14 mouse cellular contexts compared by ENCODE assay signal in the genomic region with DNA sequence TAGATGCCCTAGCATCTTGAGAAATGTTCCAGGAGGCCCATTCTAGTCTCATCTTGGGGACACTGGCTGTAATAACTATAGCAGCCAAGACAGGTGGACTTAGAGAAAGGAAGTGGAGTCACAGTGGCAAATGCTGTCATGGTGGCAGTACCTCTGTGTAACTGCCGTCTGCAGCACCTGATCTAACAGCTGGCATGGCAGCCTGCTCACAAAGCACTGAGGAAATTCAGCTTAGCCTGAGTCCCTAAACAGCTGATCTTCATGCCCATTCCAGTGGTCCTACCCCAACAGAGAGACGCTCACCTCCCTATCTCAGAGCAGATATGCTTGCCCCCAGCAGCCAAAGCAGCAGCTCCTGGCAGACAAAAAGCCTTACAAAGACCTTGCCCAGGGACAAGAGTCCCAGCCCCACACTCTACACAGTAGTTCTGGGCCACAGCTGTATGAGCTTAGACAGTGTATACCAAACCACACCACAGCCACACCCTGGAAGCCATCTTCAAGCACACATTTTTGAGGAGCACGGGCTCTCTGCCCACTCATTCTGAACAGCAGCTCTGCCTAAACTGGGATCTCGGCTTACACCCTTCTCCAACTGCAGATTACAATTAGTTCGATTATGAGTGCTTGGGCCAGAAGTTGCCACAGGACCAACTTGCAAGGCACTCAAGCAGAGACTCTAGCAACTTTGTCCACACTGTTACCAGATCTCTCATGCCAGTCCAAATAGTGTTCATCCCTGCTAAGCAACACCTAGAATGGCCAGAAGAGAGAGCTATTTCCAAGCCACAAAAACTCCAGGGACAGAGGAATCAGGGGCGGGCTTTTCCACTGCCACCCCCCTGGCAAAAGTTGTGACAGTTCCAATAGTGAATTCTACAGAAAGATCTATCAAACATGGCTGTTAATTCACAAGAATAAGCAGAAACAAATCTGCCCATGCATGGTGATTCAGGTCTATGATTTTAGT. TPM values are rescaled to one million over a fixed set of nuclear protein-coding genes. Genes with fewer than 3 reads are reported as not detected.
DNase-seq lines count a peak whose midpoint lies in the region; ATAC-seq and TF ChIP-seq lines count a peak whose summit lies in the region.
"Had no signal": no experiment of that assay in that cellular context is flagged by ENCODE, and none has a peak within 500 bp of the region (broad histone marks: within the 10 kb centered on the region; RNA-seq: fewer than 3 reads in every experiment).

No protein-coding gene starts in this region.

- no peak overlapping the region for H3K4me2 ChIP-seq in intestine, postnatal 0 days (replicated peaks; ENCODE audit: low read depth)
- no peak overlapping the region for H3K4me2 ChIP-seq in intestine, embryonic 15.5 days (replicated peaks)
- H3K4me2 ChIP-seq: hindbrain, embryonic 13.5 days; limb, embryonic 12.5 days had no signal

- H3K36me3 ChIP-seq in intestine, postnatal 0 days (ENCODE audit: control insufficient read depth, insufficient read depth): peaks cover 23% of the 10 kb centered on the region
- H3K36me3 ChIP-seq in intestine, embryonic 15.5 days: peaks cover 11% of the 10 kb centered on the region; the same call in 1 of the 2 replicates
- no peaks in the 10 kb centered on the region for H3K36me3 ChIP-seq in forebrain, embryonic 10.5 days (replicated peaks)
- H3K36me3 ChIP-seq: limb, embryonic 12.5 days had no signal

- H3K27me3 ChIP-seq in intestine, postnatal 0 days (replicated peaks; ENCODE audit: control insufficient read depth, insufficient read depth, low read length): no peaks in the 10 kb centered on the region
- H3K27me3 ChIP-seq in intestine, embryonic 15.5 days (replicated peaks): no peaks in the 10 kb centered on the region
- no peaks in the 10 kb centered on the region for H3K27me3 ChIP-seq in forebrain, embryonic 10.5 days (ENCODE audit: poor library complexity, severe bottlenecking)
- H3K27me3 ChIP-seq: hindbrain, embryonic 13.5 days; limb, embryonic 12.5 days had no signal

- H3K4me3 ChIP-seq in intestine, postnatal 0 days (ENCODE audit: low read depth, low read length): no peak overlapping the region
- no peak overlapping the region for H3K4me3 ChIP-seq in intestine, embryonic 15.5 days (replicated peaks)
- H3K4me3 ChIP-seq in forebrain, embryonic 10.5 days: no peak overlapping the region
- H3K4me3 ChIP-seq: hindbrain, embryonic 13.5 days; limb, embryonic 12.5 days had no signal

- H3K9me3 ChIP-seq in intestine, postnatal 0 days (ENCODE audit: control insufficient read depth): no peaks in the 10 kb centered on the region
- no peaks in the 10 kb centered on the region for H3K9me3 ChIP-seq in intestine, embryonic 15.5 days
- no peaks in the 10 kb centered on the region for H3K9me3 ChIP-seq in forebrain, embryonic 10.5 days
- H3K9me3 ChIP-seq: hindbrain, embryonic 13.5 days; limb, embryonic 12.5 days had no signal

- no peak for ATAC-seq in intestine, postnatal 0 days
- ATAC-seq in intestine, embryonic 15.5 days: no peak
- ATAC-seq in megakaryocyte progenitor cell, adult 5-6 weeks (replicated peaks; ENCODE audit: poor library complexity): peak; percentile 30

- peaks cover 4% of the 10 kb centered on the region; the same call in 1 of the 2 replicates for H3K4me1 ChIP-seq in intestine, postnatal 0 days (replicated peaks; ENCODE audit: control insufficient read depth, insufficient read depth, low read length)
- H3K4me1 ChIP-seq in intestine, embryonic 15.5 days (replicated peaks): peaks cover 2% of the 10 kb centered on the region; the same call in 1 of the 2 replicates
- H3K4me1 ChIP-seq in forebrain, embryonic 10.5 days: no peaks in the 10 kb centered on the region; the same call in 1 of the 2 replicates
- H3K4me1 ChIP-seq: hindbrain, embryonic 13.5 days had no signal

- no peak overlapping the region for H3K27ac ChIP-seq in intestine, postnatal 0 days (ENCODE audit: low read depth, low read length)
- H3K27ac ChIP-seq in intestine, embryonic 15.5 days: no peak overlapping the region
- no peak overlapping the region for H3K27ac ChIP-seq in forebrain, embryonic 10.5 days
- H3K27ac ChIP-seq: hindbrain, embryonic 13.5 days; limb, embryonic 12.5 days had no signal

- TF ChIP-seq CTCF in intestine, postnatal 0 days (IDR thresholded peaks at IDR 0.05; ENCODE audit: low read depth): peak; percentile 62

- H3K9ac ChIP-seq in intestine, postnatal 0 days (ENCODE audit: low read depth, low read length): no peak overlapping the region
- H3K9ac ChIP-seq in intestine, embryonic 15.5 days: no peak overlapping the region
- H3K9ac ChIP-seq: hindbrain, embryonic 13.5 days; limb, embryonic 12.5 days had no signal

- WGBS in intestine, postnatal 0 days: 83% methylated on average over 6 of the region's 6 CpGs
- 82% methylated on average over 6 of the region's 6 CpGs for WGBS in intestine, embryonic 15.5 days
- 80% methylated on average over 6 of the region's 6 CpGs for WGBS in forebrain, embryonic 10.5 days

- DNase-seq in thymus, adult 18-20 months: peak; percentile 30 to 55
- no peak for DNase-seq in thymus, postnatal 10 days (ENCODE audit: low spot score in 2 of 2)
- no peak for DNase-seq in adrenal gland, postnatal 10 days
- DNase-seq in forebrain, embryonic 10.5 days (ENCODE audit: extremely low spot score, low spot score): no peak
- DNase-seq: adrenal gland, postnatal 25 days; cerebellum, adult 8-10 months; lung, postnatal 10 days; midbrain, embryonic 14.5 days; spleen, adult 18-20 months had no signal

RNA-seq across cellular contexts. Expression of a gene that starts 41.5 kb away (rescaled TPM):
- 121 and 132 TPM in 2 replicates for polyA plus RNA-seq in intestine, postnatal 0 days (2015; fragmentation: Nextera tagmentation; extraction: Ambion mirVana)
- polyA plus RNA-seq in intestine, embryonic 15.5 days (2015; fragmentation: Nextera tagmentation; extraction: Ambion mirVana): 129 and 134 TPM in 2 replicates
- total RNA-seq in megakaryocyte progenitor cell, adult 5-6 weeks (2015): 79.2 and 90.5 TPM in 2 replicates
- 51.2 and 55.2 TPM in 2 replicates for total RNA-seq in megakaryocyte progenitor cell, adult 5-6 weeks (2017)
- 10 to 100 TPM; 60.7 to 62.2 TPM for total RNA-seq in adrenal gland, postnatal 10 days (2021)
- polyA plus RNA-seq in forebrain, embryonic 10.5 days (2016; fragmentation: Nextera tagmentation; extraction: Ambion mirVana): 113 and 122 TPM in 2 replicates

RNA-seq across cellular contexts. Expression of a gene that starts 41.6 kb away (rescaled TPM):
- polyA plus RNA-seq in intestine, postnatal 0 days (2015; fragmentation: Nextera tagmentation; extraction: Ambion mirVana): 33.4 and 33.9 TPM in 2 replicates
- 54.5 and 56.8 TPM in 2 replicates for polyA plus RNA-seq in intestine, embryonic 15.5 days (2015; fragmentation: Nextera tagmentation; extraction: Ambion mirVana)
- 84.4 and 88.5 TPM in 2 replicates for total RNA-seq in megakaryocyte progenitor cell, adult 5-6 weeks (2015)
- total RNA-seq in megakaryocyte progenitor cell, adult 5-6 weeks (2017): 61.6 and 68.1 TPM in 2 replicates
- total RNA-seq in adrenal gland, postnatal 10 days (2021): 100 to 1,000 TPM in 1 of 2 experiments, 10 to 100 TPM in 1; 85.2 to 102 TPM
- polyA plus RNA-seq in forebrain, embryonic 10.5 days (2016; fragmentation: Nextera tagmentation; extraction: Ambion mirVana): 62.4 and 64.3 TPM in 2 replicates

Comparison
In these comparisons a context has a peak if more than half of its experiments do, and no peak if none do; other contexts are left out.
1. DNase-seq: peak in thymus, adult 18-20 months (2 of 2); none in thymus, postnatal 10 days (0 of 2), adrenal gland, postnatal 10 days (single experiment) and forebrain, embryonic 10.5 days (single experiment).